Mouse (Mus musculus) spleen, postnatal 4 days (tissue): ENCODE measurements around the gene Syt2.

Source experiments
- DNase-seq, 2 experiments: peaks; one replicate each; pipeline ENCODE4 v3.0.0; 2022; ENCODE audit warnings: low spot score in 2 of 2

The Syt2 gene

GRCm38 (mm10) chr1:134772821-134773220 lies 126.3 kb downstream of the Syt2 start:
- DNase-seq = no peak

GRCm38 (mm10) chr1:134773256-134773655 lies 126.8 kb downstream of the Syt2 start:
- no peak for DNase-seq

- DNase-seq = no peak
Observed at GRCm38 (mm10) chr1:134774247-134774646, 127.8 kb downstream of the Syt2 start.

GRCm38 (mm10) chr1:134774728-134775287 lies 128.3 kb downstream of the Syt2 start:
- no peak for DNase-seq

- no peak for DNase-seq
Observed at GRCm38 (mm10) chr1:134775631-134776030, 129.2 kb downstream of the Syt2 start.

- DNase-seq = no peak
Observed at GRCm38 (mm10) chr1:134777201-134777885, 130.9 kb downstream of the Syt2 start.

GRCm38 (mm10) chr1:134777936-134778548 lies 131.6 kb downstream of the Syt2 start:
- DNase-seq = no peak

- DNase-seq = no peak
Observed at GRCm38 (mm10) chr1:134782797-134783196, 136.3 kb downstream of the Syt2 start.

- no peak for DNase-seq
Observed at GRCm38 (mm10) chr1:134783958-134784357, 137.5 kb downstream of the Syt2 start.

- DNase-seq = no peak
Observed at GRCm38 (mm10) chr1:134784481-134784880, 138.0 kb downstream of the Syt2 start.

- no peak for DNase-seq
Observed at GRCm38 (mm10) chr1:134784911-134785310, 138.4 kb downstream of the Syt2 start.

- DNase-seq = no peak
Observed at GRCm38 (mm10) chr1:134788096-134788495, 141.6 kb downstream of the Syt2 start.

GRCm38 (mm10) chr1:134790716-134791439 lies 144.4 kb downstream of the Syt2 start:
- peak in 1 of 2 experiments; percentile 22 for DNase-seq

GRCm38 (mm10) chr1:134791456-134791855 lies 145.0 kb downstream of the Syt2 start:
- DNase-seq = no peak

- no peak for DNase-seq
Observed at GRCm38 (mm10) chr1:134796076-134796475, 149.6 kb downstream of the Syt2 start.

- no peak for DNase-seq
Observed at GRCm38 (mm10) chr1:134796536-134796935, 150.1 kb downstream of the Syt2 start.

- no peak for DNase-seq
Observed at GRCm38 (mm10) chr1:134801758-134802157, 155.3 kb downstream of the Syt2 start.

GRCm38 (mm10) chr1:134803286-134804117 lies 157.0 kb downstream of the Syt2 start:
- DNase-seq = no peak

- no peak for DNase-seq
Observed at GRCm38 (mm10) chr1:134804373-134804772, 157.9 kb downstream of the Syt2 start.

GRCm38 (mm10) chr1:134805471-134805870 lies 159.0 kb downstream of the Syt2 start:
- DNase-seq = no peak
